Mouse (Mus musculus) brain, embryonic 14.5 days (tissue): ENCODE measurements at regions not wholly inside any gene's neighbourhood (a gene's known extent, or its start where the extent isn't known, plus 50 kb on each side); places are given as distances from the start of the nearest gene placed in this dataset.

Experiments
- CTCF ChIP-seq: fragments of 200-500 bp; IDR thresholded peaks from 2 replicates; pipeline ENCODE4 v1.5.1; 2012; ENCODE audit warnings: inconsistent platforms, mild to moderate bottlenecking, moderate library complexity, borderline replicate concordance; ENCODE audit not compliant: insufficient read depth, insufficient read length; ENCODE audit errors: extremely low read depth
- POLR2A ChIP-seq: fragments of 200-500 bp; IDR thresholded peaks from 2 replicates; pipeline ENCODE4 v1.6.1; 2012; ENCODE audit warnings: mild to moderate bottlenecking, inconsistent platforms, borderline replicate concordance; ENCODE audit not compliant: poor library complexity, insufficient read depth, insufficient read length, severe bottlenecking; ENCODE audit errors: extremely low read depth

DNA sequence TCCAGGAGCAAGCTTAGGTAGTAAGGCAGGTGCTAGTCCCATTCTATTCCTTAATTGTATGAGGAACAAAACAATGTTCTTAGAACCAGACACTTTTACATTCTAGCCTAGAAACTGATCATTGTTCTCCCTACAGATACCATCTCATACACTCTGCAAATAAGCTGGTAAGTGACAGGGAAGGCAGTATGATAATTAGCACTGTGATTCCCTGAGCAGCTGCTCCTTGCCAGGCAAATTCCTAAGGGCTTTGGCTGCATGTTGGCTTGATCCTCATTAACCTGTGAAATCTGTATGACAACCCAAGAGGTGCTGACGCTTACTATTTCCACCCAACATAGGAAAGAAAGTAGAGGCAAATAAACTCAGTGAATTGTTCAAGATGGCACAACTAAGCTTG lies 826.5 kb downstream of the Rps29 start:
- TF ChIP-seq CTCF (no peak), POLR2A (no peak)
